Mouse (Mus musculus) kidney, embryonic 16.5 days (tissue): Measurements from ENCODE around the gene 1700025G04Rik. TPM values are rescaled to one million over a fixed set of nuclear protein-coding genes. Genes with fewer than 3 reads are reported as not detected.

Experiments
- ATAC-seq: fragments of 200-750 bp; cut with Nextera tagmentation; 2 replicates; pipeline ENCODE4 v1.8.0; 2017; ENCODE audit warnings: moderate TSS enrichment; ENCODE audit not compliant: low FRiP score, low TSS enrichment
- H3K27ac ChIP-seq: fragments of 300-500 bp; sonication (generic); 2 replicates; pipeline ENCODE4 v1.5.1; 2014; ENCODE audit warnings: low read length
- H3K27me3 ChIP-seq: fragments of 300-500 bp; sonication (generic); 2 replicates; pipeline ENCODE4 v1.6.1; 2014; ENCODE audit warnings: low read length, control low read depth, mixed read lengths; ENCODE audit not compliant: insufficient read depth
- H3K36me3 ChIP-seq: fragments of 300-500 bp; sonication (generic); 2 replicates; pipeline ENCODE4 v1.6.1; 2014; ENCODE audit warnings: low read length, control low read depth, mixed read lengths; ENCODE audit not compliant: insufficient read depth
- H3K4me1 ChIP-seq: fragments of 300-500 bp; sonication (generic); 2 replicates; pipeline ENCODE4 v1.6.1; 2014; ENCODE audit warnings: low read length, control low read depth, mixed read lengths; ENCODE audit not compliant: insufficient read depth
- H3K4me2 ChIP-seq: fragments of 300-500 bp; sonication (generic); replicated peaks from 2 replicates; pipeline ENCODE4 v1.6.1; 2014; ENCODE audit warnings: low read depth, low read length
- H3K4me3 ChIP-seq: fragments of 300-500 bp; sonication (generic); 2 replicates; pipeline ENCODE4 v1.5.1; 2014; ENCODE audit warnings: mild to moderate bottlenecking, low read length
- H3K9ac ChIP-seq: fragments of 300-500 bp; sonication (generic); replicated peaks from 2 replicates; pipeline ENCODE4 v1.6.1; 2014; ENCODE audit warnings: low read length
- H3K9me3 ChIP-seq: fragments of 300-500 bp; sonication (generic); 2 replicates; pipeline ENCODE4 v1.6.1; 2016; ENCODE audit warnings: low read length, control low read depth
- WGBS: fragments of 180-500 bp; shearing (Covaris S2); extraction: QIAGEN DNeasy Blood & Tissue Kit; methylation state at CpG from one replicate; pipeline ENCODE4 v1.1.7; 2014; 5-methylcytosine and 5-hydroxymethylcytosine counted together
- polyA plus RNA-seq: library from polyadenylated mRNA; unstranded; fragments of >200 nt; fragmentation: Nextera tagmentation; extraction: Ambion mirVana; gene quantifications from 2 replicates; pipeline ENCODE4 v1.2.1, GENCODE M21; 2015

The 1700025G04Rik gene
- polyA plus RNA-seq, 1 experiment from 2014 or later = 15.4 TPM

DNA sequence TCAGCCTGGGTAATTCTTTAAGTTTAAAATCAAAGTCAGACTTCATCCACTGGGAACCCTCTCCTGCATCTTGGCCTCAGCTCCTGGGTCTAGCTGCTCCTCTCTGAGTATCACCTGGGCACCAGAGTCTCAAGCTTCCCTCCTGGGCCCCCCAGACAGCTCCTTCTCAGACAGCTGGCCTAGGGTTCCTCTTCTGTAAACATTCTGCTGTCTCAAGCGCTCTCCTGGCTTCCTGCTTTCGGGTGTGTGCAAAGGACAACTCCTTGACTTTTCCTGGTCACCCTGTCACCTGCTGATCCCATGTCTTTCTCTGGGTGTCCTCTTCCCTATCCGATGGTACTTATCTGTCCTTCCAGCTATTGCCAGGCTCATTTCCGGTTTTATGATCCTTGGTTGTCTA, 99.3 kb downstream of the 1700025G04Rik start:
- peaks cover 17% of the 10 kb centered on the region; the same call in 1 of the 2 replicates for H3K4me1 ChIP-seq
- no peak for ATAC-seq
- H3K4me3 ChIP-seq = no peak overlapping the region
- H3K27ac ChIP-seq = no peak overlapping the region
- no peaks in the 10 kb centered on the region for H3K27me3 ChIP-seq
- no peak overlapping the region for H3K4me2 ChIP-seq
- WGBS = 61% methylated on average over 4 of the region's 4 CpGs
- no peak overlapping the region for H3K9ac ChIP-seq
- H3K36me3 ChIP-seq = no peaks in the 10 kb centered on the region
- H3K9me3 ChIP-seq = peaks cover 4% of the 10 kb centered on the region; the same call in 1 of the 2 replicates

DNA sequence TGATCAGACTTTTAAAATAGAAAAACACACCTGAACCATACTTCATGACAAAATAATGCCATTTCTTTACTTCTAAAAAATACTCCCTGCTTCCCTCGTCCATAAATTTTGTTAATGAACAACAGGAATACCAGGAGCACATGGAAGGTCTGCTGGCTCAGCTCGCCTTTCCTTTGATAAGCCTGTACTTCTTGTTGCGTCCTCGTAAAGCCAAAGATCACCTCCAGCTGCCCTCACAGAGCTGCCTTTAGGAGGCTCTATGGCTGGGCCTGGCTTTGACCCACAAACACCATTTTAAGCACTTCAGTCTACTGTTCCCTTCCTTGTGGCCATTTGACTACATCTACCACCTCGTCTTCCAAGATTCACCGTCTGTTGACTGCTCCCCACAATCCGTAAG, 101.2 kb downstream of the 1700025G04Rik start:
- no peak for ATAC-seq
- peaks cover 17% of the 10 kb centered on the region; the same call in 1 of the 2 replicates for H3K4me1 ChIP-seq
- H3K27me3 ChIP-seq = no peaks in the 10 kb centered on the region
- H3K9me3 ChIP-seq = peaks cover 4% of the 10 kb centered on the region; the same call in 1 of the 2 replicates
- 58% methylated on average over 7 of the region's 7 CpGs for WGBS
- no peak overlapping the region for H3K4me2 ChIP-seq
- no peaks in the 10 kb centered on the region for H3K36me3 ChIP-seq
- H3K27ac ChIP-seq = no peak overlapping the region
- no peak overlapping the region for H3K9ac ChIP-seq
- H3K4me3 ChIP-seq = no peak overlapping the region

DNA sequence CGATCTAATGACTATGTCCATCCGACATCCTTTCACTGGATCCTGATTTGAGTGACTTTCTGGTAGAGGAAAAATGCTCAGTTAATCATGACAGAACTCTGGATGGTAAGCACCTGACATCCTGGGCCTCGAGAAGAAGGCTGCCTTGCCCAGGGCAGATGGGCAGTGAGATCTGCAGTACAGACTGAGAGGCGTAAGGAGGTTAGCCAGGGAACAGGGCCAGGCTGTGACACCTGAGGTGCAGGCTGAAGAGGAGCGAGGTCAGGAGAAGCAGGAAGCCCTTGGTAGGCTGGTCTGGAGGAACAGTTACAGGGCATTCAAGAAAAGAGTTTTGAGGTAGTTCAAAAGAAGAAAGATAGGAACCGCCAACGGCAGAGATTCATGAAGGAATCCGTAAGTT, 101.9 kb downstream of the 1700025G04Rik start:
- Histone ChIP-seq H3K9ac (no peak overlapping the region), H3K36me3 (no peaks in the 10 kb centered on the region), H3K4me2 (no peak overlapping the region), H3K4me1 (peaks cover 17% of the 10 kb centered on the region; the same call in 1 of the 2 replicates), H3K9me3 (peaks cover 4% of the 10 kb centered on the region; the same call in 1 of the 2 replicates), H3K27ac (no peak overlapping the region), H3K4me3 (no peak overlapping the region), H3K27me3 (no peaks in the 10 kb centered on the region)
- no peak for ATAC-seq
- WGBS = 89% methylated on average over 8 of the region's 8 CpGs

DNA sequence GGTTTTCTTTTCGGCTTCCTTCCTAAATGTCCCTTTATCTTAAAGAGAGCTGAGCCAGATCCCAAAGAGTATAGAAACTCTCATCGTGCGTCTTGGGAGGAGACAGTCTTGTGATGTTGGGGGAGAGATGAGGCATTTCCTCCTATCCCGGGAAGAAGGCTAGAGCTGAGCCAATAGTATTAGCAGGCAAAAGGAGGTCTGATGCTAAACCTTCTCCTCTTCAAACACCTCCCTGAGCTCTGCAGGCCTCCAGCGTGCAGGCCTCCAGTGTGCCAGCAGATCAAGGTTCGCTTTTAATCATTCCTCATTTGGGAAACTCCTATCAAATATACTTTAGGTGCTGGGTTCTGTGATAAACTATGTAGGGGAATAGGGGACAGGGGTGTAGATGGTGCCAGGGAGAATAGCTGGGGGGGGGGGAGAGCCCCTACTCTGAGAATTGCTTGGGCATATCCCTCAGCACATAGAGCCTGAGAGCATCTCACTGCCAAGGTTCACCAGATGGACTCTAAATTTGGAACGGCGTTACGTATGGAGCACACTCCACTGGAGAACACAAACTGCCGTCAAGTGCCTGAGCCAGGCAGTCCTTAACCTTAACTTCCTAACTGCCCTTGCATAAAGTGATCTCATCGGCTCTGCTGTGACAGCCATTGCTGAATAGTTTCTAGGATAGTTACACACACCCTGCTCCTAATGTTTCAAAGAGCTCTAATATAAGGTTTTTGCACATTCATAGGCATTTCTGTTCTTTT, 103.7 kb downstream of the 1700025G04Rik start:
- Histone ChIP-seq H3K4me3 (no peak overlapping the region), H3K27me3 (no peaks in the 10 kb centered on the region), H3K9ac (no peak overlapping the region), H3K4me1 (peaks cover 17% of the 10 kb centered on the region; the same call in 1 of the 2 replicates), H3K27ac (no peak overlapping the region), H3K9me3 (no peaks in the 10 kb centered on the region), H3K36me3 (no peaks in the 10 kb centered on the region), H3K4me2 (no peak overlapping the region)
- 67% methylated on average over 11 of the region's 11 CpGs for WGBS
- no peak; the same call in 1 of the 2 replicates for ATAC-seq

DNA sequence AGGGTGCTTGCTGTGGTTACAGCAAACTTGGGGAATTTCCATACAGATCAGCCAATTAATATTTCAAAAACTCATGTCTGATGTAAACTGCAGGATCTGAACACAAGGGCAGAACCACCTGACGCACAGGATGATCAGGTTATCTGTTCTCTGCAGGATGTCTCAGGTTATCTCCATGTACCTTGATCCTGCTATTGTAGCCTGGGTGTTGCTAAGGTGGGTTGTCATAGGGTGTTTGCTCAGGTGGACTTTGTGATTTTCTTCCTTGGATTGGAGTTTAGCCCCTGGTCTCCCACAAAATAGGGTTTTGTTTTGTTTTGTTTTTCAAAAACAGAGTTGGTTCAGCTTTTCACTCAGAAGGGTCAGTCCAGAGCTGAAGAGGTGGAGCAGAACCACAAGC, 104.9 kb downstream of the 1700025G04Rik start:
- no peaks in the 10 kb centered on the region for H3K27me3 ChIP-seq
- H3K4me2 ChIP-seq = no peak overlapping the region
- no peak overlapping the region for H3K9ac ChIP-seq
- peaks cover 17% of the 10 kb centered on the region; the same call in 1 of the 2 replicates for H3K4me1 ChIP-seq
- no peak overlapping the region for H3K4me3 ChIP-seq
- WGBS = 100% methylated on average over 1 of the region's 1 CpGs
- H3K9me3 ChIP-seq = no peaks in the 10 kb centered on the region
- no peak for ATAC-seq
- no peak overlapping the region for H3K27ac ChIP-seq
- no peaks in the 10 kb centered on the region for H3K36me3 ChIP-seq

DNA sequence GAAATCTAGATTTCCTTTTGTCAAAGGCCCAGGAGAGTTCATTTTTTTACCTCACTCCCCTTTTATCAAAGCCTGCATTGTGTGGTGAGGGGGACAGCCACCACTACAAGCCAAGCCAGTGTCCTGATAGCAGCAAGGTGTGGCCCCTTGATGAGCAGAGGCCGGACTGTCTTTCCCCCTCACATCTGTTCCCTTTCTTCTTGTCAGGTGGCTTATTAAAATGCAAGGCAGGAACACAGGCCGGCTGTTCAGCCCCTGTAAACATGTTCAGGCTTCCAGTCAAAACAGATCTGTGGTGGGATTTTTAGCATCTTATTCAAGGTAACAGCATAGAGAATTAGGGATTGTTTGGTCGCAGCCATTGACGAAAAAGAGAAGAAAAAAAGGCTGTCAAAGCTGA, 105.9 kb downstream of the 1700025G04Rik start:
- H3K9ac ChIP-seq = no peak overlapping the region
- H3K36me3 ChIP-seq = no peaks in the 10 kb centered on the region
- H3K27me3 ChIP-seq = no peaks in the 10 kb centered on the region
- no peak overlapping the region for H3K27ac ChIP-seq
- peaks cover 12% of the 10 kb centered on the region; the same call in 1 of the 2 replicates for H3K4me1 ChIP-seq
- no peak overlapping the region for H3K4me2 ChIP-seq
- no peak for ATAC-seq
- H3K9me3 ChIP-seq = no peaks in the 10 kb centered on the region
- WGBS = 69% methylated on average over 4 of the region's 4 CpGs
- H3K4me3 ChIP-seq = no peak overlapping the region

DNA sequence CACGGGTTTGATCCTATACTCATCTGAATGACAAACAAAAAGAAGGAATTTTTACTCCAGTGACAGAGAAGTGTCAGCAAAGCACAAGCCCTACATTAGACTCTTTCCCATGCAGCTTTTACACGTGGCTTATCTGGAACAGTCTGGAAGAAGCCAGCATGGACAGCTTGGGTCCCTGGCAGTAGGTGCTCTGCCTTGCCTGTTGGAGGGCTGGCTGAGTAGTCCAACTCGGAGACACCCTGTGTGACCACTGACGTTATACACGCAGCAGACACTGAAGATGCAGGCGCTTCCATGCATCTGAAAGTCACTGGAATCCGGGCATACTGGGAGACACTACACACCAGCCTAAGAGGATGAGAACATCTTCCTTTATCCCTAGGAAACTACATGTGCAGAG, 109.4 kb downstream of the 1700025G04Rik start:
- Histone ChIP-seq H3K4me3 (no peak overlapping the region), H3K27ac (no peak overlapping the region; the same call in 1 of the 2 replicates), H3K36me3 (no peaks in the 10 kb centered on the region), H3K9me3 (no peaks in the 10 kb centered on the region), H3K9ac (no peak overlapping the region), H3K4me1 (peaks cover 11% of the 10 kb centered on the region; the same call in 1 of the 2 replicates), H3K4me2 (no peak overlapping the region), H3K27me3 (no peaks in the 10 kb centered on the region)
- 75% methylated on average over 7 of the region's 7 CpGs for WGBS
- ATAC-seq = no peak

DNA sequence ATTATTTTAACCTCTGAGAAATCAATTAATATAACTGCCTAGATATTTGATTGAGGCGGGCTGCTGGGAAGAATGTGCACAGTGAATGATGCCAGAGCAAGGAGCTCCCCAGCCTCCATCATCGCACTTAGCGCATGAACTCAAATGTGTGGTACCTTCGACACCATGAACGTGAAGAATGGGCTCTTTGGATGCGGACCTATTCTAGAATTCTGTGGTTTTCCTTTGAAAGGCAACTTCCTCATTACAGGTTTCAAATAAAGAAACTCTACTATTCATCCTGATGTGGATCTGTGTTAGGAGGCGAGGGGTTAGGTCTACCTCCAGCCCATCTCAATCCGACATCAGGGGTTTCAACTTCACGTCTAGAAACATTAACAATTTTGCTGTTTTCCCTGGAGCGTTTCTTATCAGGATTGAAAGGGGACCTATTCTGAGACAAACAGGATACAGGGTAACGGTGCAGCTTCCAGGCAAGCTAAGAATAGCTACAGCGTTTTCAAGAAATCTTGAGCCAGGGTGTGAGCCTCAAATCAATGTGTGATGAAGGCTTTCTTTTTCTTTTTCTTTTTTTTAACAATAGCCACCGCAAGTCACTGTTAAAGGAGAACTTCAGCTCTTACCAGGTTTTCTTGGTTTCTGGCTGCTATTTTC, 110.0 kb downstream of the 1700025G04Rik start:
- Histone ChIP-seq H3K4me1 (peaks cover 14% of the 10 kb centered on the region; the same call in 1 of the 2 replicates), H3K4me2 (no peak overlapping the region), H3K9ac (no peak overlapping the region), H3K36me3 (no peaks in the 10 kb centered on the region), H3K27ac (peak overlapping the region; percentile 6; the same call in 1 of the 2 replicates), H3K27me3 (no peaks in the 10 kb centered on the region), H3K9me3 (no peaks in the 10 kb centered on the region), H3K4me3 (no peak overlapping the region)
- no peak for ATAC-seq
- WGBS = 74% methylated on average over 13 of the region's 13 CpGs

DNA sequence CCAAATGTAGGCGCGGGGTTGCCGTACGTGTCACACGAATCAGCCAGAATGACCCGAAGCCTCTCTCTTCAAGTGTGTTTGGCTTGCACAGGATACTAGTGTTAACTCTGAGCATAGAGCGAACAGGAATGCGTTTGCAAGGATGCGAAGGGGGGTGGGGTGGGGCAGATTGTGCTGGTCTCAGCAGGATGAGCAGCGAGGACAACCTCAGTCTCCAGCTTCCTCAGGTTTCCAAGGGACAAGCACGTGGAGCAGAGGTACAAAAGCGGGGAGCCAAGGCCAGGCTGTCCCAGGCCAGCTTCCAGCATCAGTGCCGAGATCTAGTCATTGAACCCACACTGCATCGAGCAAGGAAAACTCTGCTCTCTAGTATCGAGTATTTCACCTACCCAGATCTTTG, 111.2 kb downstream of the 1700025G04Rik start:
- H3K9me3 ChIP-seq = no peaks in the 10 kb centered on the region
- WGBS = 89% methylated on average over 15 of the region's 15 CpGs
- H3K4me1 ChIP-seq = peaks cover 15% of the 10 kb centered on the region; the same call in 1 of the 2 replicates
- H3K4me2 ChIP-seq = no peak overlapping the region
- no peak overlapping the region for H3K9ac ChIP-seq
- no peak for ATAC-seq
- H3K27me3 ChIP-seq = no peaks in the 10 kb centered on the region
- H3K36me3 ChIP-seq = no peaks in the 10 kb centered on the region
- no peak overlapping the region for H3K27ac ChIP-seq
- no peak overlapping the region for H3K4me3 ChIP-seq

DNA sequence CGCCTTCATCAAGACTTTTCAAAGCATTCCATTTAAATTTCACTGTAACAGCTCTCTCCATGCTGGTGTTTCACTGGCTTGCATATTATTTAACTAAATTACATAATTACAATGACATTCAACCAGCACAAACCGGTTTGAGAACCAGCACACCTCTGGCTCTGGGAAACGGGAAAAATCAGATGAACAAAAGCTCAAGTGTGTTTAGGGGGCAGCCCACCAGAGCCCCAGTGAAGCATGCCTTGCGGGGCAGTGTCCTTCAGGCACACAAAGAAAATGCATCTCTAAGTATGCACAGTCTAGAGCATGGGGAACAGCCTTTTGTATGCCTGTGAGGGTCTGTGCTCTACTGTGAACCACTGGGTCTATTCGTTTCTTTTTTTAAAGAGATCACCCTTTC, 112.3 kb downstream of the 1700025G04Rik start:
- H3K27me3 ChIP-seq = no peaks in the 10 kb centered on the region
- no peaks in the 10 kb centered on the region for H3K36me3 ChIP-seq
- ATAC-seq = peak; percentile 36; the same call in 1 of the 2 replicates
- WGBS = 66% methylated on average over 5 of the region's 5 CpGs
- peaks cover 26% of the 10 kb centered on the region; the same call in 1 of the 2 replicates for H3K4me1 ChIP-seq
- no peak overlapping the region for H3K27ac ChIP-seq
- no peak overlapping the region for H3K9ac ChIP-seq
- H3K4me2 ChIP-seq = no peak overlapping the region
- H3K4me3 ChIP-seq = no peak overlapping the region
- H3K9me3 ChIP-seq = no peaks in the 10 kb centered on the region
